Mouse (Mus musculus) limb, embryonic 12.5 days (tissue): ENCODE measurements around the gene Pcdh15. TPM values are rescaled to one million over a fixed set of nuclear protein-coding genes. Genes with fewer than 3 reads are reported as not detected.

ENCODE experiments used
- ATAC-seq: fragments of 200-750 bp; cut with Nextera tagmentation; 2 replicates; pipeline ENCODE4 v1.8.0; 2017; ENCODE audit warnings: low read depth, moderate TSS enrichment; ENCODE audit not compliant: insufficient number of reproducible peaks, insufficient read depth, low FRiP score, low TSS enrichment
- H3K27ac ChIP-seq: fragments of 300-500 bp; sonication (generic); 2 replicates; pipeline ENCODE4 v1.5.1; 2016; ENCODE audit warnings: mild to moderate bottlenecking, moderate library complexity
- H3K27me3 ChIP-seq: fragments of 300-500 bp; sonication (generic); 2 replicates; pipeline ENCODE4 v1.6.1; 2016; ENCODE audit warnings: mild to moderate bottlenecking, moderate library complexity
- H3K36me3 ChIP-seq: fragments of 300-500 bp; sonication (generic); 2 replicates; pipeline ENCODE4 v1.6.1; 2016; ENCODE audit warnings: mild to moderate bottlenecking, moderate library complexity
- H3K4me1 ChIP-seq: fragments of 300-500 bp; sonication (generic); replicated peaks from 2 replicates; pipeline ENCODE4 v1.6.1; 2016
- H3K4me2 ChIP-seq: fragments of 300-500 bp; sonication (generic); 2 replicates; pipeline ENCODE4 v1.6.1; 2016; ENCODE audit warnings: mild to moderate bottlenecking, moderate library complexity
- H3K4me3 ChIP-seq: fragments of 300-500 bp; sonication (generic); replicated peaks from 2 replicates; pipeline ENCODE4 v1.5.1; 2016; ENCODE audit warnings: mild to moderate bottlenecking
- H3K9ac ChIP-seq: fragments of 300-500 bp; sonication (generic); replicated peaks from 2 replicates; pipeline ENCODE4 v1.6.1; 2016; ENCODE audit warnings: mild to moderate bottlenecking, moderate library complexity
- H3K9me3 ChIP-seq: fragments of 300-500 bp; sonication (generic); 2 replicates; pipeline ENCODE4 v1.6.1; 2016; ENCODE audit warnings: mild to moderate bottlenecking, moderate library complexity
- WGBS: fragments of 180-500 bp; shearing (Covaris S2); methylation state at CpG from one replicate; pipeline ENCODE4 v1.1.7; 2016; 5-methylcytosine and 5-hydroxymethylcytosine counted together
- polyA plus RNA-seq: library from polyadenylated mRNA; unstranded; fragments of >200 nt; fragmentation: Nextera tagmentation; extraction: Ambion mirVana; gene quantifications from 2 replicates; pipeline ENCODE4 v1.2.1, GENCODE M21; 2016

Pcdh15 gene
- polyA plus RNA-seq, 1 experiment from 2014 or later: 2.6 TPM

- no peak overlapping the region for H3K4me2 ChIP-seq
- ATAC-seq: no peak
- no peaks in the 10 kb centered on the region for H3K27me3 ChIP-seq
- no peak overlapping the region for H3K4me3 ChIP-seq
- H3K36me3 ChIP-seq: no peaks in the 10 kb centered on the region
- no peak overlapping the region for H3K9ac ChIP-seq
- H3K27ac ChIP-seq: no peak overlapping the region
- no peaks in the 10 kb centered on the region for H3K4me1 ChIP-seq
- no peaks in the 10 kb centered on the region for H3K9me3 ChIP-seq
- 85% methylated on average over 5 of the region's 5 CpGs for WGBS
Observed at GRCm38 (mm10) chr10:73574711-73575297, 475.7 kb downstream of the Pcdh15 start.

DNA sequence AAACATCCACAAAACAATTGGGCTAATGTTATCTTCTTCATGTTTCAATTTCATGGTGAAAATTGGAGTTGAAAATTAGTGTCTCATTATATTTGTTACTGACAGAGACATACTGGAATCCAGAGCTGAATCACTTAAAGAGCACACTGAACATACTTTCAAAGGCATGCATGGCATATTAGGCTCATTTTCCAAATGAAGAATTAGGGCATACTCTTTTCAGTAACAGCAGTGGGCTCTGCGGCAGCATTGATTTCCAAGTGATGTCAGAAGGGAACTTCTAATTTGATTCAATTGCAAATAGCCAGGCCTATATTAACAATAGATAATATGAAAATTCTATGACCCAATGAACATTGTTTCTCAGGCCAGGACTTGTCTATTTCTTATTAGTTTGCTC, 568.4 kb downstream of the Pcdh15 start:
- Histone ChIP-seq H3K27me3 (no peaks in the 10 kb centered on the region), H3K4me1 (no peaks in the 10 kb centered on the region), H3K36me3 (no peaks in the 10 kb centered on the region), H3K4me2 (no peak overlapping the region), H3K9ac (no peak overlapping the region), H3K9me3 (no peaks in the 10 kb centered on the region), H3K27ac (no peak overlapping the region), H3K4me3 (no peak overlapping the region)
- WGBS: 86% methylated on average over 1 of the region's 1 CpGs
- no peak for ATAC-seq

DNA sequence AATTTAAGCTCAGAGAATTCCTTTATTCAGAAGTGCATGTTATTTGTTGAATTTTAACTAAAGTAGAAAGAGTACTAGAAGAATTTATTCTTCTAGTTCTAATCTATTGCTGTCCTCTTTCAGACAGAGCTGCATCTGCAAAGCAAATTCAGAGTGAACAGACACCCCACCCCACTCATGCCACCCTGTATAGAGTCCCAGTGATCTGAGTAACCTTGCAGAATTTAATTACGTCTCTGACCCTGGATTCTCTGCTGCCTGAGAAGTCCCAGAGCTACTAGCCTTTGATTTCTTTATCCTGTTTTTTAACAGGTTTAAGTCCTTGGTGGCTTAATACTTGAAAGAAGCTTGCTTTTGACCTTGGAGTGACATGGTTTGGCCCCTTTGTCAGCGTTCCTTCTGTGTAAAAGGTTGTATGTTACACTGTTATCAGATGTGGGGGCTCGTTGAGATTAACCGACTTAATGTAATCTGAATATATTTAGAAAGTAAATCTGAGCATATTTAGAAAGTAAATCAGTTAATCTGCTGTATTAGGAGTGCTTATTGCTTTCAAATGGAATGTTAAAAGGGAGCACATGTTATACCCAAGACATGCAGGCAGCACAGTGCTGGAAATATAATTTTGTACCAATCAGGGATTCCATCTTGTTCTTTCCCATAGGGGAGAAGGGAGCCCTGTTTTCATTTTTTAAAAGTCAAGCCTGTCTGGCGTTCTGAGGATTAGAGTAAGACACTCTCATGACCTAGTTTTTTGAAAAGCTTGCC, 601.6 kb downstream of the Pcdh15 start:
- no peak overlapping the region for H3K4me2 ChIP-seq
- H3K4me3 ChIP-seq: no peak overlapping the region
- no peaks in the 10 kb centered on the region for H3K4me1 ChIP-seq
- no peak overlapping the region for H3K9ac ChIP-seq
- WGBS: 60% methylated on average over 5 of the region's 5 CpGs
- no peaks in the 10 kb centered on the region for H3K27me3 ChIP-seq
- H3K36me3 ChIP-seq: no peaks in the 10 kb centered on the region
- H3K9me3 ChIP-seq: no peaks in the 10 kb centered on the region
- no peak overlapping the region for H3K27ac ChIP-seq
- ATAC-seq: no peak

DNA sequence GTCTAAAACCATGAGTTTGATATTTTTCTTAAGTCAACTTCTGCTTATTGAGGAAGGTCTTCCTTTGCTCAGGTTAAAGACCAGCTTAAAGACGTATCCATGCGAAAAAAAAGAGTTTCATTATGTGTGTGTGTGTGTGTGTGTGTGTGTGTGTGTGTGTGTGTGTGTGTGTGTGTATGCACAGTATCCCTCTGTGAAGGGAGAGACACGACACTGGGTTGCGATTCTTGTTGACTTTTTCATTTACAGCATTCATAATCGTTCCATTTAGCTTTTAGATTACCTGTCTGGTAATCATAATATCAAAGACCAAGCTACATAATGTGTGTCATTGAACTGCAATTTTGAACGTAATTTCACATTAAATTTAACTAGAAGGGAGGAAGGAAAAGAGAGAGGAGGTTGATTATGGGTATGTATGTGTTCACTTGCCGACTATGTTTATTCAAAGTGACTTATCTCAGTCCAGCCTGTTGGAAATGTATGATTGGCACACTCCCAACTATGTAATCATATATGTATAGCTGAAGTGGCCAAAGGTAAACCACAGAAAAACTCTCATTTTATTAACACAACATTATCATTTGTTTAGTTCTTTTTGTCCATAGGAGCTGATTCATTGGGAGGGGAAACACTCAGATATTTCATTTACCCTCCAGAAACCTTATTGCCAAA, 626.6 kb downstream of the Pcdh15 start:
- ATAC-seq: no peak
- Histone ChIP-seq H3K4me1 (no peaks in the 10 kb centered on the region), H3K27me3 (no peaks in the 10 kb centered on the region), H3K9ac (no peak overlapping the region), H3K27ac (no peak overlapping the region), H3K36me3 (no peaks in the 10 kb centered on the region), H3K9me3 (no peaks in the 10 kb centered on the region), H3K4me3 (no peak overlapping the region), H3K4me2 (no peak overlapping the region)
- 86% methylated on average over 7 of the region's 7 CpGs for WGBS

GRCm38 (mm10) chr10:73733246-73733645, 634.1 kb downstream of the Pcdh15 start:
- Histone ChIP-seq H3K4me2 (no peak overlapping the region), H3K36me3 (no peaks in the 10 kb centered on the region), H3K4me1 (no peaks in the 10 kb centered on the region), H3K27me3 (no peaks in the 10 kb centered on the region), H3K9me3 (no peaks in the 10 kb centered on the region), H3K4me3 (no peak overlapping the region), H3K27ac (no peak overlapping the region), H3K9ac (no peak overlapping the region)
- 82% methylated on average over 7 of the region's 7 CpGs for WGBS
- ATAC-seq: no peak

GRCm38 (mm10) chr10:73749021-73749420, 649.9 kb downstream of the Pcdh15 start:
- no peak for ATAC-seq
- no peaks in the 10 kb centered on the region for H3K27me3 ChIP-seq
- WGBS: 73% methylated on average over 2 of the region's 2 CpGs
- H3K9ac ChIP-seq: no peak overlapping the region
- no peaks in the 10 kb centered on the region for H3K36me3 ChIP-seq
- no peaks in the 10 kb centered on the region for H3K9me3 ChIP-seq
- no peaks in the 10 kb centered on the region for H3K4me1 ChIP-seq
- no peak overlapping the region for H3K4me2 ChIP-seq
- H3K4me3 ChIP-seq: no peak overlapping the region
- H3K27ac ChIP-seq: no peak overlapping the region

DNA sequence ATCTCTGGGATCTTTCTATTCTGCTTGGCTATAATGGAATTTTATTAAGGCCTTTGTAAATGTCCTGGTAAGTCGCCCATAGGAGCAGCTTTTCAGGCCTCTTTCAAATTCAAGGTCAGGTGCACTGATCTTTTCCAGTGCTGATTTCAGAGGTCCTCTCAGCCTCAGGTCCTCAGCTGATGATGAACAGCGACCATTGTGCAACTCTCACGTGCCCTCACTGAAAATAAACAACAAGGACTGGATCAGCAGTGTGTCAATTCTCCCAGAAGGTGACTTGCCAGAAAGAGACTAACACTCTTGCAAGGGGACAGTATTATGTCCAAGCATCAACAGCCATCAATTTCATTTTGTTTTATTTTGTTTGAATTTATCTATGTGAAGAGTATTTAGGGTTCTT, 654.7 kb downstream of the Pcdh15 start:
- no peaks in the 10 kb centered on the region for H3K9me3 ChIP-seq
- H3K4me2 ChIP-seq: no peak overlapping the region
- WGBS: 64% methylated on average over 3 of the region's 3 CpGs
- no peaks in the 10 kb centered on the region for H3K36me3 ChIP-seq
- no peak overlapping the region for H3K9ac ChIP-seq
- ATAC-seq: no peak
- H3K4me1 ChIP-seq: no peaks in the 10 kb centered on the region
- H3K27ac ChIP-seq: no peak overlapping the region
- H3K27me3 ChIP-seq: no peaks in the 10 kb centered on the region
- no peak overlapping the region for H3K4me3 ChIP-seq

- WGBS: 57% methylated on average over 4 of the region's 4 CpGs
- no peak overlapping the region for H3K27ac ChIP-seq
- H3K9me3 ChIP-seq: no peaks in the 10 kb centered on the region
- no peaks in the 10 kb centered on the region for H3K27me3 ChIP-seq
- H3K4me1 ChIP-seq: no peaks in the 10 kb centered on the region
- H3K36me3 ChIP-seq: no peaks in the 10 kb centered on the region
- H3K4me2 ChIP-seq: no peak overlapping the region
- no peak for ATAC-seq
- H3K9ac ChIP-seq: no peak overlapping the region
- H3K4me3 ChIP-seq: no peak overlapping the region
Observed at GRCm38 (mm10) chr10:73782945-73783344, 683.8 kb downstream of the Pcdh15 start.

- H3K27ac ChIP-seq: no peak overlapping the region
- no peak overlapping the region for H3K4me3 ChIP-seq
- H3K27me3 ChIP-seq: no peaks in the 10 kb centered on the region
- WGBS: 69% methylated on average over 3 of the region's 3 CpGs
- H3K4me1 ChIP-seq: no peaks in the 10 kb centered on the region
- H3K9me3 ChIP-seq: no peaks in the 10 kb centered on the region
- no peak overlapping the region for H3K4me2 ChIP-seq
- no peaks in the 10 kb centered on the region for H3K36me3 ChIP-seq
- no peak overlapping the region for H3K9ac ChIP-seq
- no peak for ATAC-seq
Observed at GRCm38 (mm10) chr10:73788163-73788562, 689.0 kb downstream of the Pcdh15 start.

DNA sequence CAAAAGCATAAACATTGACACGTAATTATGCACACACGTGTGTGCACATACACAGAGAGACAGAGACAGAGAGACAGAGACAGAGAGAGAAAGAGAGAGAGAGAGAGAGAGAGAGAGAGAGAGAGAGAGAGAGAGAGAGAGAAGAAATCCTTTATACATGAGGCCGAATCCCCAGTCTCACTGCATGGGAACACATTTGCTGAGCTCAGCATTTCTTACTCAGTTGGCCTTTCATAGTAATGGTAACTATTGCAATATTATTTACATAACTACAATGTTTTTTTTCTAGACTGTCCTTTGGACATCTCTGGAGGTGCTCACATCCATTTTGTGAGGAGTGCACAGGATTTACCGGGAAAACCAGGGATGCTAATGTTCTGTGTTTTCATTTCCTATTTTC, 705.9 kb downstream of the Pcdh15 start:
- H3K9me3 ChIP-seq: no peaks in the 10 kb centered on the region
- 85% methylated on average over 4 of the region's 4 CpGs for WGBS
- H3K9ac ChIP-seq: no peak overlapping the region
- no peak for ATAC-seq
- no peaks in the 10 kb centered on the region for H3K36me3 ChIP-seq
- no peak overlapping the region for H3K27ac ChIP-seq
- no peak overlapping the region for H3K4me3 ChIP-seq
- no peaks in the 10 kb centered on the region for H3K27me3 ChIP-seq
- H3K4me1 ChIP-seq: no peaks in the 10 kb centered on the region
- no peak overlapping the region for H3K4me2 ChIP-seq

GRCm38 (mm10) chr10:73812311-73812710, 713.2 kb downstream of the Pcdh15 start:
- ATAC-seq: no peak
- no peaks in the 10 kb centered on the region for H3K4me1 ChIP-seq
- H3K4me3 ChIP-seq: no peak overlapping the region
- H3K9me3 ChIP-seq: no peaks in the 10 kb centered on the region
- no peak overlapping the region for H3K27ac ChIP-seq
- no peaks in the 10 kb centered on the region for H3K36me3 ChIP-seq
- no peaks in the 10 kb centered on the region for H3K27me3 ChIP-seq
- 68% methylated on average over 8 of the region's 8 CpGs for WGBS
- no peak overlapping the region for H3K9ac ChIP-seq
- H3K4me2 ChIP-seq: no peak overlapping the region
